Mouse (Mus musculus) thymus, postnatal 4 days (tissue): Measurements from ENCODE around the gene Srp14.

ENCODE experiments used
- DNase-seq: peaks from one replicate; pipeline ENCODE4 v3.0.0; 2021

Gene Srp14

DNA sequence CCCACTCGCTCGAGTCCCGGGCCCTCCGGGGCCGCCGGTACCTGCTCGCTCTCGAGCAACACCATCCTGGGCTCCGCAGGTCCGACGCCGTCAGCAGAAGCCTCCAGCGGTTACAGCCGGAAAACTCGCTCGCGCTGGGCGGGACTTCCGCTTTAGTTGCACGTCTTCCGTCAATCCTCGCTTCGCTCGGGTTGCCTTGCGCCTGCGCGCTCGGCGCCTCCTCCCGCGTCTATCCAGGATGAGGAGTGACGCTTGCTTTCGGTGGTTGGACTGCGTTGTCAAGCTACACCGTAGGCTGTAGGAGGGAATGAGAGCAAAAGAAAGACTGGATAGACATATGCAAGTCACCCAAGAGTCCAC, at the start of gene Srp14:
Srp14 (minus strand) TSS at position 162 of the 360 bp plus-strand sequence.
- DNase-seq, result peak; percentile 96

- DNase-seq, result no peak
Observed at GRCm38 (mm10) chr2:118526545-118526944, 47.0 kb upstream of the Srp14 start.

GRCm38 (mm10) chr2:118524811-118525210, 45.3 kb upstream of the Srp14 start:
- peak; percentile 34 for DNase-seq

- DNase-seq, result no peak
Observed at GRCm38 (mm10) chr2:118523163-118523730, 43.7 kb upstream of the Srp14 start.

DNA sequence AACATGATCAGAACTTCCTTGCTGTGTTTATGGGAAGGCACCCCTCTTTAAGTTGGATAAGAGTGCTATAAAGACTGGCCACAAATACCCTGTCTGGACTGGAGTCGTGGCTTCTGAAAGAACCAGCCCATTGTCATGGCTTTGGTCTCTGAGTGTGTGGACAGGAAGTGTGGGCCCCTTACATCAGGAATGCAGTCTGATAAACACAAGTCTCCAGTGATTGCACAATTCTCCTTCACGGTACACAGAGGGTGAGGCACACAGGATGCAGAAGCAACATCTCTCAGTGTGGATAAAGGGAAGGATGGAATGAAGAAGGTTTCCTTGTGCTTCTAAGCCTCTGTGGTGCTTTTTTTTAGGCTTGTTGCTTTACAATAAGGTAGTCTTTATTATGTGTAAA, 42.8 kb upstream of the Srp14 start:
- DNase-seq, result no peak

- DNase-seq, result peak; percentile 51
Observed at GRCm38 (mm10) chr2:118520042-118520933, 40.8 kb upstream of the Srp14 start.

- DNase-seq, result no peak
Observed at GRCm38 (mm10) chr2:118512418-118513377, 33.2 kb upstream of the Srp14 start.

DNA sequence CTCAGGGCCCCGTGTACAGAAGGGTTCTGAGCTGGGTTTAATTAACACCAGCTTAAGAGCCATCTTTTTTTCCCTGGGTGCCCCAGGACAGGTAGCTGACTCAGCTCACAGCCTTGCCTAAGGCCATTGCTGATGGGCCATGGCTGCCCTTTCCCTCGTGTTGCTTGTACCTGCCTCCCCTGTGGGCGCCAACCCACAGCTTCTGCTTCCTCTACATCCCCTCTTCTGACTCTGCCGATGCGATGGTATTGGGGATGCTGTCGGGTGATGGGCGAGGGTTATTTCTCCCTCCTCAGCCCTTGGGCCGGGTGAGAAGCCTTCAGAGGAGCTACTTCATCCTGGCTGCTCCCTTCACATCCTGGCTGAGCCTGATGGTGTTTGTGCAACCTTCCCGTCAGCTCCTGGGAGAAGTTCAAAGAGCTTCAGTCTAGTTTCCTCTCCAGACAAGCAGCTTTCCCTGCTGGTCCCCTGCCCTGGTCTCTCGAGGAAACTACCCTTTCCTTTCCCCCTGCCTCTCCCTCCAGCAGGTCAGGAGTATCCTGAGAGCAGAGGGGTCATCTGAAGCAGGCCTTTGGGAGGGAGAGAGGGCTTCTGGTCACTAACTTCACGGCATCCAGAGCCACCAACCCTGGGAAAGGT, 32.4 kb upstream of the Srp14 start:
- DNase-seq, result no peak

DNA sequence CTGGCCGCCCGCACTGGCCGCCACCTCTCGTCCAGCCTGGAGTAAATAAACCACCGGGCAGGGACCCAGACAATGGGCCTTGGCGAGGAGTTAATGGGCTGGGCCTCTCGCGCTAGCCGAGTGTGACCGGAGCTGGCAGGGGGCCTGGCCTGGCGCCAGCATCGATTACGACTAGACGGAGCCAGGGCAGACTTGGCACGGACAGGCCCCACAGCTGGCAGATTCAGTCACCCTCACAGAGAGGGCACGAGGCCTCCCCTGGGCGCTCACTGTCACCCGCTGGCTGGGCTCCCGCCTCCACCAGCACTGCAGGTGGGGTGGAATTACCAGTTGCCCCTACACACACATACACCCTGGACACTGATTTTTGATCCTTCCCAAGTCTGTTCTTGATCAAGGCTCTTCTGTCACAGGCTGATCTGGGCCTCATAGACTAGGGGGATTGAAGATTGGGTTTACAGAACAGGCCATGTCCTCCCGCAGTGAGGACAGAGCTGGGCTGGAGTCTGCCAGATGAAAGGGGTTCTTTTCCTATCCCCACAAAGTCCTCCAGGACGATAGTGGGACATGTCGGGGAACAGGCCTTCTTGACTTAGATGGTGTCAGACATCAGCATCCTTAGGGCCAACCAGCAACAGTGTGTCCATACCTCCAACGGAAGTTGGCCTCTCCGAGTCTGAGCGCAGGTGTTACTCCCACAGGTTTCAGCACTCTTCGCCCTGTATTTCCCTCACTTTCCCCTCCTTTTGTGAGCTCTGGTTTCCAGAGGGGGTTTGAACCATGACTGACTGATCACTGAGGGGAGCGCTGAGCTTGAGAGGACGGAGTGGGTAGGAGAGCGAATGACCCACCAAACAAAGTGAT, 31.2 kb upstream of the Srp14 start:
- DNase-seq, result no peak

- DNase-seq, result no peak
Observed at GRCm38 (mm10) chr2:118509688-118510446, 30.4 kb upstream of the Srp14 start.

GRCm38 (mm10) chr2:118507126-118507525, 27.6 kb upstream of the Srp14 start:
- no peak for DNase-seq

DNA sequence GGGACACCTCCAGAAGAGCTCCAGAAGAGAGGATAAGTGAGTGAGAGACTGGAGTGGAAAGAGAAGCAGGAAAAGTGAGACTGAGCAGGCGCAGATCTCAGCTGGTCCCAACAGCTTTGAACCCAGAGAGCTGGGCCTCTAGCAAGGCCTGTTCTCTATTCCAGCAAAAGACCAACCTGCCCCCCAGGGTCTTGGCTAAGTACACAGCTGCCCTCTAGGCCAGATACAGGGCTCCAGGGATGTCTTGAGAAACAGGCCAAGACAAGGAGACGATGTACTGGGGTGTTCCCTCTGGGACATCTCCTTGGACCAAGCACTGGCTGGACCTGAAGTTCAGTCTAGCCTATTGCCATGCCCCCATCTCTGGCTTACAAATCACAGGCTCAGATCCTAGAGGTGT, 20.7 kb upstream of the Srp14 start:
- peak; percentile 63 for DNase-seq

GRCm38 (mm10) chr2:118499135-118499961, 19.8 kb upstream of the Srp14 start:
- peak; percentile 91 for DNase-seq

DNA sequence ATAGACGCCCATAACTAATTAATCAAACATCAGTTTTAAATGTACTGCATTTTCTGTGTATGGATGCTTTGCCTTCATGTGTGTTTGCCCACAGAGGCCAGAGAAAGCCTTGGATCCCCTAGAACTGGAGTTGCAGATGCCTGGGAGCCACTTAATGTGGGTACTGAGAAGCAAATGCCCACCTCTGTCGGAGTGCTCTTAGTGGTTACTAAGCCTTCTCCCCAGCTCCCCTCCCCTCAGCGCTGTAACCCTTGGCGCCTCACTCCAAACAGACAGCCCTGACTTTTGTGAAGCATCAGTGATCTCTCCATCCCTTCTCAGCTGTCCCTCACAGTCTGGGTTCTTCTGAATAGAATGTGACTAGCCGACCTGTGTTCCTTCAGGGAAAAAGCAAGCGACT, 19.0 kb upstream of the Srp14 start:
- DNase-seq, result peak; percentile 70

DNA sequence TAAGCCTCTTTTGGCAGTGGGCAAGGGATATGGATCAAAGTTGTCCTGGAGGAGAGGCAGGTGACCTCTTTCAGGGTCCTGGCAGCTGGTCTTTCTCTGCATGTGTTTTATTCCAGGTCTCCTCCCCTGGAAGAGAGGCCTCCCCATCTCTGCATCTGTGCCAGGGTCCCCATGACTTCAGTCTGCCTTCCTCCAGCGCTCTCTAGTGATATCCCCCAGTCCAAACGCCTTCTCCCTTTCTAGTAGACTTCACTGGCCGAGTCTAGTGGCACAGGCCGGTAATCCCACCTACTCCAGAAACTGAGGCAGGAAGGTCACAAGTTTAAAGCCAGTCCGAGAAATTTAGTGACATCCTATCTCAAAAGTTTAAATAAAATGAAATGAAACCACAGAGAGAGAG, 18.4 kb upstream of the Srp14 start:
- DNase-seq, result peak; percentile 47

- peak; percentile 80 for DNase-seq
Observed at GRCm38 (mm10) chr2:118495024-118495423, 15.5 kb upstream of the Srp14 start.

DNA sequence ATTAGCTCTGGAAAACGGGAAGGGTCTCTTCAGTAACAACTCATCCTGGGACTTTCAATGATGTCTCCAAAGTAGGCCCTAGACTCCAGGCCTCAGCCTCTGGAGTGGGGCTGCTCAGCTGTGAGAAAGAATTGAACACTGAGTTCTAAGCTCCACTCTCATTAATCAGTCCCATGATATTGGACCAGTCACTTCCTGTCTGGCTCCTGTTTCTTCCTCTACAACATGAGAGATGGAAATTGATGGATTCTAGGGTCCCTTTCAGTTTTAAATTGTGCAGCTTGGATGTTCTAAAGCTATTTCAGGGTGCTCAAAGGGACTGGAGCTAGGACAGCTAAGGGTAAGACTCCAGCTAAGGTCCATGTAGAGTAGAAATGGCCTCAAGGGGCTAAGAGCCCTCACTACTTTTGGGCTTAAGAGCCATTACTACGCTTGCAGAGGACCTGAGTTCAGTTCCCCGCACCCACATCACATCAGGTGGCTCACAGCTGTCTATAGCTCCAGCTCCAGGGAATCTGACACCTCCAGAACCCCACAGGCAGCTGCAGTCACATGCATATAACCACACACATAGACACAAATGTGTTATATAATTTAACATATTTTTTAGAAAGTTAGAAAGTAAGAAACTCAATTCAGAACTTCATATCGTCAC, 12.4 kb upstream of the Srp14 start:
- peak; percentile 61 for DNase-seq

GRCm38 (mm10) chr2:118491281-118491731, 11.8 kb upstream of the Srp14 start:
- peak; percentile 79 for DNase-seq
